17 mouse cellular contexts compared by ENCODE assay signal in the genomic region with DNA sequence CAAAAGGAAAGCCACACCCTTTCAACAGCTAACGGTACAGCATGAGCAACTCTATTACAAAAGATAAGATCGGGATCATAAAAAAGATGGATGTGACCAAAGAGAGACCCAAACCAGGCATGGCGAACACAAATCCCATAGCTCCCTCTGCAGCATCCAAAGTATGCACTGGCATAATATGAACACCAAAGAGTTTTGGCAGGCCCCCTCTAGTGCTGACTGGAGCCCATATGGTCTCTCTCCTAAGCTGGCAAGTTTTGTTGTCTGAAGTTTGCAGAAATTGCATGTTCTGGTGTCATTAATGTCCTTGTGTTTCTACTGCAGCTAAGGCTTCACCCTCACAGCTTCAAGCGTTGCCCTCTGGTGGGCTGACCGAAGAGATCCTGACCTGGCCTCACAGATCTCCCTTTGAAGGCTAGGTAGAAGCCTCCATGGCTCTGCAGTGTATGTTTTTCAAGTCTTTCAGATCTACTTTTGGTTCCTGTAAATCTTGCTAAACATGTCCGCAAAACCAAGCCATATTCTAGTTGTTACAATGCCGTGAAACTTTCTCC.
A peak's percentile ranks its signal among the peaks of the same experiment; 100 is the strongest.
DNase-seq lines count a peak whose midpoint lies in the region; ATAC-seq and TF ChIP-seq lines count a peak whose summit lies in the region.
"Had no signal": no experiment of that assay in that cellular context is flagged by ENCODE, and none has a peak within 500 bp of the region (broad histone marks: within the 10 kb centered on the region; RNA-seq: fewer than 3 reads in every experiment).

No protein-coding gene starts in this region.

- TF ChIP-seq POLR2A in MEL (IDR thresholded peaks at IDR 0.05; ENCODE audit: control insufficient read depth in 1 of 2, insufficient read depth in 1 of 2, low read depth in 1 of 2, low read length in 2 of 2, poor library complexity in 1 of 2) = no peak

- H3K27ac ChIP-seq in hindbrain, postnatal 0 days = no peak overlapping the region
- H3K27ac ChIP-seq in hindbrain, embryonic 12.5 days = no peak overlapping the region
- H3K27ac ChIP-seq in MEL (ENCODE audit: control insufficient read depth, low read depth, low read length) = no peak overlapping the region
- H3K27ac ChIP-seq: embryonic facial prominence, embryonic 13.5 days; limb, embryonic 10.5 days; stomach, embryonic 15.5 days had no signal

- no peaks in the 10 kb centered on the region for H3K4me1 ChIP-seq in hindbrain, postnatal 0 days (ENCODE audit: insufficient read depth, low read length)
- no peaks in the 10 kb centered on the region for H3K4me1 ChIP-seq in hindbrain, embryonic 12.5 days
- peaks cover 0 to 3% of the 10 kb centered on the region in 2 experiments; a peak in 2 of 4 replicates for H3K4me1 ChIP-seq in MEL (ENCODE audit: control insufficient read depth in 1 of 2, insufficient read depth in 2 of 2, low read length in 2 of 2)
- H3K4me1 ChIP-seq: embryonic facial prominence, embryonic 13.5 days; limb, embryonic 10.5 days; stomach, embryonic 15.5 days had no signal

- H3K4me3 ChIP-seq in hindbrain, postnatal 0 days (ENCODE audit: low read length) = no peak overlapping the region
- H3K4me3 ChIP-seq in hindbrain, embryonic 12.5 days = no peak overlapping the region
- no peak overlapping the region for H3K4me3 ChIP-seq in MEL (ENCODE audit: control insufficient read depth in 1 of 2, insufficient read depth in 1 of 2, low read depth in 2 of 2, low read length in 2 of 2)
- H3K4me3 ChIP-seq: embryonic facial prominence, embryonic 13.5 days; limb, embryonic 10.5 days; myocyte; stomach, embryonic 15.5 days had no signal

- DNase-seq in hindbrain, postnatal 0 days (ENCODE audit: low spot score) = no peak
- DNase-seq in 416B (ENCODE audit: low read depth) (peak; percentile 32), MEL (ENCODE audit: low read depth, low spot score) (no peak)
- DNase-seq in layer of hippocampus, adult 8-10 months (ENCODE audit: low spot score in 2 of 2) = peak; percentile 19 to 48
- DNase-seq in right cerebral cortex, postnatal 10 days (ENCODE audit: low spot score in 2 of 2) = no peak
- no peak for DNase-seq in cerebellum, adult 18-20 months
- DNase-seq: cerebellum, postnatal 36 days; heart, adult 18-20 months; heart, postnatal 36 days; kidney, postnatal 14 days; thymus, postnatal 36 days had no signal

- peak; percentile 9; the same call in 1 of the 2 replicates for TF ChIP-seq CTCF in hindbrain, postnatal 0 days (IDR thresholded peaks at IDR 0.05; ENCODE audit: low read depth)
- no peak for TF ChIP-seq CTCF in MEL (IDR thresholded peaks at IDR 0.05 in 2 of 3, conservative IDR thresholded peaks at IDR 0.05 in 1 of 3; ENCODE audit: control insufficient read depth in 1 of 3, insufficient read depth in 1 of 3, low read depth in 2 of 3, low read length in 3 of 3, poor library complexity in 1 of 3, severe bottlenecking in 1 of 3)

- H3K27me3 ChIP-seq in hindbrain, postnatal 0 days (ENCODE audit: insufficient read depth, low read length) = no peaks in the 10 kb centered on the region
- H3K27me3 ChIP-seq in hindbrain, embryonic 12.5 days = no peaks in the 10 kb centered on the region
- H3K27me3 ChIP-seq in MEL (ENCODE audit: control insufficient read depth in 1 of 2, insufficient read depth in 2 of 2, low read length in 2 of 2) = peaks cover 2 to 12% of the 10 kb centered on the region in 2 experiments; a peak in 3 of 4 replicates
- H3K27me3 ChIP-seq: embryonic facial prominence, embryonic 13.5 days; stomach, embryonic 15.5 days had no signal

- H3K9me3 ChIP-seq in hindbrain, postnatal 0 days (ENCODE audit: low read length) = no peaks in the 10 kb centered on the region
- H3K9me3 ChIP-seq in hindbrain, embryonic 12.5 days (replicated peaks) = no peaks in the 10 kb centered on the region
- H3K9me3 ChIP-seq in MEL (replicated peaks; ENCODE audit: insufficient read depth, low read length) = no peaks in the 10 kb centered on the region
- H3K9me3 ChIP-seq: embryonic facial prominence, embryonic 13.5 days; limb, embryonic 10.5 days; stomach, embryonic 15.5 days had no signal

- no peaks in the 10 kb centered on the region for H3K36me3 ChIP-seq in hindbrain, postnatal 0 days (ENCODE audit: insufficient read depth, low read length)
- H3K36me3 ChIP-seq in hindbrain, embryonic 12.5 days = no peaks in the 10 kb centered on the region
- H3K36me3 ChIP-seq in MEL (ENCODE audit: control insufficient read depth in 1 of 2, insufficient read depth in 2 of 2, low read length in 2 of 2) = peaks cover 0 to 9% of the 10 kb centered on the region in 2 experiments; a peak in 2 of 4 replicates
- H3K36me3 ChIP-seq: embryonic facial prominence, embryonic 13.5 days; limb, embryonic 10.5 days; stomach, embryonic 15.5 days had no signal

- no peaks in the 10 kb centered on the region for H3K79me2 ChIP-seq in MEL (ENCODE audit: control insufficient read depth, insufficient read depth, low read length, poor library complexity)

- WGBS in hindbrain, postnatal 0 days = 91% methylated on average over 7 of the region's 7 CpGs
- whole genome bisulfite sequencing in hindbrain, embryonic 12.5 days = 92% methylated on average over 7 of the region's 7 CpGs

- ATAC-seq in hindbrain, postnatal 0 days = no peak
- ATAC-seq in hindbrain, embryonic 12.5 days (ENCODE audit: low FRiP score) = no peak
- ATAC-seq: inflammation-experienced regulatory T-cells, adult 6 months had no signal

- no peak; the same call in 1 of the 2 replicates for TF ChIP-seq RAD21 in MEL (IDR thresholded peaks at IDR 0.05; ENCODE audit: low read depth, low read length)

- H3K4me2 ChIP-seq in hindbrain, postnatal 0 days (ENCODE audit: low read depth, low read length) = no peak overlapping the region
- H3K4me2 ChIP-seq in hindbrain, embryonic 12.5 days (replicated peaks) = no peak overlapping the region
- H3K4me2 ChIP-seq: embryonic facial prominence, embryonic 13.5 days; stomach, embryonic 15.5 days had no signal

- H3K9ac ChIP-seq in hindbrain, postnatal 0 days (replicated peaks; ENCODE audit: low read length) = no peak overlapping the region
- no peak overlapping the region for H3K9ac ChIP-seq in hindbrain, embryonic 12.5 days
- no peak overlapping the region for H3K9ac ChIP-seq in MEL (ENCODE audit: control insufficient read depth, low read depth, low read length, poor library complexity, severe bottlenecking)
- H3K9ac ChIP-seq: embryonic facial prominence, embryonic 13.5 days; stomach, embryonic 15.5 days had no signal

- no peak for TF ChIP-seq EP300 in MEL (IDR thresholded peaks at IDR 0.05; ENCODE audit: low read depth in 1 of 2, low read length in 2 of 2)

TF ChIP-seq in MEL, 35 proteins besides CTCF, POLR2A, EP300 and RAD21:
- peak; percentile 23; the same call in 1 of the 2 replicates for TF ChIP-seq SMC3 (IDR thresholded peaks at IDR 0.05; ENCODE audit: low read depth, low read length)
- TF ChIP-seq USF1 (IDR thresholded peaks at IDR 0.05; ENCODE audit: low read depth, low read length) = no peak
TF ChIP-seq in MEL: peak in this region for 1.

Comparison
In these comparisons a context has a peak if more than half of its experiments do, and no peak if none do; other contexts are left out.
1. DNase-seq: peak in 416B (single experiment) and layer of hippocampus, adult 8-10 months (2 of 2); none in hindbrain, postnatal 0 days (single experiment), MEL (single experiment), right cerebral cortex, postnatal 10 days (0 of 2) and cerebellum, adult 18-20 months (0 of 2).